Mouse (Mus musculus) ovary, postnatal 14 days (tissue): ENCODE data around the gene Sst.
"Not testable (repeated sequence)": the region's sequence is repeated elsewhere in the genome, so short reads cannot be mapped to it uniquely, and the experiment has no call there.

Experiments
- DNase-seq: peaks from one replicate; pipeline ENCODE4 v3.0.0; 2022; ENCODE audit warnings: low spot score

Gene Sst

DNA sequence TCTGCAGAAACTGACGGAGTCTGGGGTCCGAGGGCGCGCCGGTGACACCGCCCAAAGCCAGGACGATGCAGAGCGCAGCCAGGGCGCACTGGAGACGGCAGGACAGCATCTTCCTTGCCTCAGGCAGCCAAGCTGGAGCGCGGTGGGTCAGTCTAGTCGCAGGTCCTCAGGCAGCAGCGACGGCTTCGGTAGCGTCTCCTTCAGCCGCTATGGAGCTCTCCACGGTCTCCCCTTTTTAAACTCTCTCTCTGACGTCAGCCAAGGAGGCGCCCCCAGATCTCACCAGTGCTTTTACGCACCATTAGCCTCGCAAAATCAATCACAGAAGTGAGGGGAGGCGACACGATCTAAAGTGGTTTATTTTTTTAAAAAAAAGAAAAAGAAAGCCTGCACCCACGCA lies at the start of gene Sst:
Sst (minus strand) TSS at position 323 of the 400 bp plus-strand sequence.
- DNase-seq: no peak

DNA sequence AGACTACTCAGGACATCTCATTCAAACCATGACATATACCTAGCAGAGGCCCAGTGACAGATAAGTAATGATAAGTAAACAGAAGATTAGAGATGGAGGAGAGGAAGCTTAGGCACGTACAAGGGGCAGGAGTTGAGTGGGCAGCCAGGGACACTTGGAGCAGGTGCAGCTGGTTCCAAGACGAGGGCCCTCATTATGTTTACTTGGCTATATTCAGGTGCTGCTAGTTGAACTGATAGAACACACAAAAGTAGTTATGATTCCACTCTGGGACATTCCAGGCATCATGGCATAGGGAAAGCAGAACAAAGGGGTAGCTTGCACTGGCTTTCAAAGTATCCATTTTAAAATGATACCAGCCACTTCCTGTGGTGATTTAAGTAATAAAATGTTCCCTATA lies 43.6 kb upstream of the Sst start:
- no peak for DNase-seq

- no peak for DNase-seq
These were observed 41.5 kb upstream of the Sst start, which contains the start of gene Rtp2 for GRCm38 (mm10) chr16:23932294-23932693. Gene Rtp2, minus strand, starts transcription at chr16:23932394.

GRCm38 (mm10) chr16:23931275-23931674 lies 40.5 kb upstream of the Sst start:
- no peak for DNase-seq

GRCm38 (mm10) chr16:23930426-23931073 lies 39.8 kb upstream of the Sst start:
- DNase-seq: no peak

- DNase-seq: no peak
These were observed 36.8 kb upstream of the Sst start for GRCm38 (mm10) chr16:23927301-23928114.

DNA sequence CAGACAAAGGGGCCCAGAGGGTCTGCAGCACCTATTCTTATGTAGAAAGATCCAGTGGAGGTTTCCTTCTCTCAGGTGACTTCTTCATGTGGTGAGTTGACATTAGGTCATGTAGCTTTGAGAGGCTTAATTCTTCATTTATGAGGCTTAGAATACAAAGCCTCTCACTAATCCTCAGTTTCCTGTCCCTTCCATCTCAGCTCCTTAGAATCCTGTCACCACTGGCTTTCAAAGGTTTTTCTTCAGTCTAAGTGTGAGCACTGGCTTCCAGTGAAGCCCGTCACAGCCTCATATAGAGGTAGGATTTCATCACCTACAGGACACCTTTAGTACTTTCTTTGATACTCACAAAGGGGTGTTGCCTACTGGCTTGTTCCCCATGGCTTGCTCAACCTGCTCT lies 32.1 kb upstream of the Sst start:
- DNase-seq: no peak

- DNase-seq: no peak
These were observed 30.9 kb upstream of the Sst start for GRCm38 (mm10) chr16:23921697-23922096.

- DNase-seq: no peak
These were observed 28.7 kb upstream of the Sst start for GRCm38 (mm10) chr16:23919418-23919817.

- no peak for DNase-seq
These were observed 22.6 kb upstream of the Sst start for GRCm38 (mm10) chr16:23913401-23913800.

DNA sequence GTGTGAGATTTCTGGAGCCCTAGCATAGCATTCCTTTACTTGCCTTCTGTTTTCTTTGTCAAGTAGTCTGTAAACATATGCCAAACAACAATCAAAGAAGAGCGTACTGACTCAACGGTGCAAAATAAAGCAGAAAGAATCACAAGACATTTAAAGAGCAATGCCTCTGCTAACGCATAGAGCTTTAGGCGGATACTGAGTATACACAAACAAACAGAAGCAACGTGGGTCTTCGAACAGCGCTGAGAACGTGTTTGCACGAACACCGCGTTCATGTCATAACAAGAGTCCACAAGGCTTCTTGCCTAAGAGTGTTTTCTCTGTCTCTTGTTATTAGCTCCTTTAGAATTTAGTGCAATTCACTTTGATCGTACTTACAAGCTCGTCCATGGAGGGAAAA lies 22.0 kb upstream of the Sst start:
- DNase-seq: no peak

DNA sequence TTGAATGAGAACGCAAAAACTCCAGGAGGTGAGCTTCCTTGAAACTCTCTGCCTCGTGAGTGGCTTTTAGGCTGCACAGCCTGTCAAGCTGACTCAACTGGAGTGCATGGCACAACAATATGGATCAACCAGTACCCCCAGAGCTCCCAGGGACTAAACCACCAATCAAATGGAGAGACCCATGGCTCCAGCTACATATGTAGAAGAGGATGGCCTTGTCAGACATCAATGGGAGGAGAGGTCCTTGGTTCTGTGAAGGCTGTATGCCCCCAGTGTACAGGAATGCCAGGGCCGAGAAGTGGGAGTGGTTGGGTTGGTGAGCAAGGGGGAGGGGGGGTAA lies 18.2 kb upstream of the Sst start:
- DNase-seq: not testable (repeated sequence)

- not testable (repeated sequence) for DNase-seq
These were observed 17.6 kb upstream of the Sst start for GRCm38 (mm10) chr16:23908076-23909014.

GRCm38 (mm10) chr16:23906586-23906985 lies 15.8 kb upstream of the Sst start:
- not testable (repeated sequence) for DNase-seq

DNA sequence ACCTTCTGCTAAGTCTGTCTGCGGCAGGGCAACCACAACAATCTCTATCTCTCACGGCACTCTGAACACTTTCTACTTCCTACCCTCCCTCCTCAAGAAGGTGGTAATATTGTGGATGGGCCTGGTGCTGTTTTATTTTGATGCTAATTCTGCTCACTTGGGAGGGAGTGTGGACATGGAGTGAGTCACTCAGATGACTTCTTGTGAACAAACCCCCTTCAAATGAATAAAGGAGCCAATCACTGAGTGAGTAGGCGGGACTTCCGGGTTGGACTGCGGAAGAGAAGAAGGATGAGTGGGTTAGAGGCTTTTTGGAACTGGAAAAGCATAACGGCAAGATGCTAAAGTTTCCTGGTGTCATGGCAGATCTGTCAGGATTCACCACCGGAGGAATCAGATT lies 10.7 kb upstream of the Sst start:
- no peak for DNase-seq

- no peak for DNase-seq
These were observed 9.3 kb upstream of the Sst start for GRCm38 (mm10) chr16:23900061-23900460.

DNA sequence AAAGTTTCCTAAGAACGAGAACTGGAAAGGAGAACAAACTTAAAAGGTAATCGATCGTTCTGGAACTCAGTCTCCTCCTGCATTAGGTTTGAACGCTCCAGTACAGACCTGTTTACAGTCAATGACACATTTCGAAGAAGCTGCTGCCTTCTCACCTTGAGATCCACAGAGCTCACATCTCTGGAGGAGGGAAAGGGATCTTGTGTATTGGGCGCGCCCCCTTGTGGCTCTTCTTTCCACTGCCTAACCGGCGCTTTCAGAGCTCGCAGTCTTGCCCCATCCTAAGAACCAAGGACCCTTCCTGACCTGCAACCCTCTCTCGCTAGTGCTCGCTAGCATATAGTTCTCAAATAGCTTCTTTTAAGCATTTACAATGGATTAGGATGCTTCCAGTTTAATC lies 8.1 kb upstream of the Sst start:
- peak; percentile 73 for DNase-seq

DNA sequence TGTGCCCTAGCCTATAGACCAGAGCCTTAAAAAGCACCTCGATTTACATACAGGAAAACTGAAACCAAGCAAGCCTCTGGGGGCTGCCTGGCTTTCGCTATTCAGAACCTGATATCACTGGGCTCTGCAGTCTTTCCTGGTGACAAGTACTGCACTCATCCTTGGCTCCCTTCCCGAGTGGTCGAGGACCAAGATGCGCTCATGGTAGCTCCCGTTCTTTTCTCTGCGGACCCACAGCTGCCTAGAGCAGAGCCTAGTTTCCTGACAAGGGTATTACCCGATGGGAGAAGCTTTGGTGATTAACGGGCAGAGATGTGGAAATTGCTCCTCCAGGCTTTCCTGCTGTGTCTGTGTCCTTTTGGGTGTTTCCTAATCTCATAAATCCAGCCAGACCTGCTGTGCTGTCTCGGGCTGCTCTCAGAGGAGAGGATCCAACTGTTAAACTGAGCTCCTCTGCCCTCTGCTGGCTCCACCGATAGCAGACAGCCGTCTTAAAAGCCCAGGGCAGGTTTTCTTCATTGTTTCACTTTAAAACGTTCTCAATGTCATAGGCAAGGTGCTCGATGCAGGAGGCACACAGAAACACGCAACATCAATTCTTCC lies 7.3 kb upstream of the Sst start:
- DNase-seq: peak; percentile 59

- DNase-seq: no peak
These were observed 6.7 kb upstream of the Sst start for GRCm38 (mm10) chr16:23897486-23897885.

- DNase-seq: no peak
These were observed 4.4 kb upstream of the Sst start for GRCm38 (mm10) chr16:23895135-23895534.

- peak; percentile 18 for DNase-seq
These were observed 607 bp downstream of the Sst start for GRCm38 (mm10) chr16:23890151-23890550.
